Mouse (Mus musculus): ENCODE results near the gene Arg1. TPM values are rescaled to one million over a fixed set of nuclear protein-coding genes. Genes with fewer than 3 reads are reported as not detected.

Arg1 gene
- polyA plus RNA-seq (2015; fragmentation: Nextera tagmentation; extraction: Ambion mirVana), result 0.81 and 1.4 TPM in 2 replicates

DNA sequence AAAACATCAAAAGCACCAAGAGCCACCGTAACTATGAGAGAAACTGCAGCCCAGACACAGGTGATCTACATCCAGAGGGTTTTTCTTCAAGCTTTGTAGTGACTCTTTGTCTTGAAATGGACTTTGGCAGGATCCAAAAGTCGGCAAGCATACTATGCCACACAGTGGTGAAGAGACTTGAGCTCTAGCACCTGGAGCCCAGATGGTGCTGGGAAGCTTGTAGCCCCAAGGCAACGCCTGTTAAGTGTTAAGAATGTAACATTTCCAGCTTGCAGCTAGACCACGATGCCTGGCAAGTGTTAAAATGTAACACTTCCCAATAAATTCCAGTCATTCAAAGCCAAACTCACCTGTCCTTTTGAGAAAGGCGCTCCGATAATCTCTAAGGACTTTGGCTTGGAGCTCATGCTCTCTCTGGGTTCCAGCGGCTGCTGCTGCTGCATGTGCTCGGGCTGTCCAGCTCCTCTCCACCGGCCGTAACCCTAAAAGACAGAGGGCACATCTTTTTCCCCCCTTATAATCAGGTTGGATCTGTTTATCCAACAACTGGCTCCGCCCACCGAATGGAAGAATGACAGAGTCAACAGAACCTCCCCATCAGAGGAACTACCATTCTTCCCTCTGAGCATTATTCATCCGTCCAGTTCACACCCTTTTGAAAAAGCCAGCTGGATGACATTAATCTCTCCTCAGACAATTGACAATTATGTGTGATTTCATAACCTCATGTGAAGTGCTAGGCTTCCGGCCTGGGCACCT is at the start of gene Arg1:
TSS of gene Arg1 (minus strand) at position 523 of the 759 bp plus-strand sequence.
- Histone ChIP-seq H3K27ac (no peak within 1 kb of the TSS), H3K27me3 (no peaks in the 10 kb centered on the region), H3K9me3 (no peaks in the 10 kb centered on the region), H3K9ac (replicated peaks) (no peak within 1 kb of the TSS), H3K4me3 (replicated peaks) (no peak within 1 kb of the TSS), H3K4me2 (replicated peaks) (no peak within 1 kb of the TSS), H3K4me1 (replicated peaks) (0 out of 2 replicates have a peak, but pooled peaks cover 3% of the 10 kb centered on the region), H3K36me3 (no peaks in the 10 kb centered on the region)
- WGBS, result 75% methylated on average over 14 of the region's 14 CpGs
- ATAC-seq, result no peak

DNA sequence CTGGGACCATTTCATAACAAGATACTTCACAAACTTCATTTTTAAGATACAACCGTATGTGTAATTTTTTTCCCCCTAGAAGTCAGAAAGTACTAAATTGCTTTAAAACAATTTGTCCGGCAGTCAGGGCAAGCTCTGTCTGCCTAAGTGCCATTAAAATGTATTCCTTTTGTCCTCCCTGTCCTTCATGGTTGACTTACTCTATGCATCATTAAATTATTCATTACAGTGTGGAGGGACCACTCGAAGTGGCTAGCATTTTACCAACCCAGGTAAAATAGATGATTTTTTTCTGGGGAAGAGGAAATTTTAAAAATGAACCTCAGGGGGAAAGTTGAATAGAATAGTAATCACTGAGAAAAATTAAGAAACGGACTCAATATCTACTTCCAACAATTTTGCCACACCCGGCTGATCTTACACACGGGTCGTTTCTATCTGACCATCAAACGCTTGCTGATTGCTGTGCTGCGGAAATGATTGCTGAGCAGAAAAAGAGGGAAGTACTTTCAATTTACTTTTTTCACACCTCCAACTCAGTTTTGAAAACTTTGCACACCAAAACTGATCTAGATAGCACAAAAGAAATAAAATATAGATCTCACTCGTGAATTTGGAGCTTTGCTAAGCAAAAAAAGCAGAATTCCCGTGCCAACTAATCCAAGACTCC is 46.7 kb upstream of the Arg1 start:
- no peak overlapping the region for H3K4me3 ChIP-seq (replicated peaks)
- no peaks in the 10 kb centered on the region for H3K27me3 ChIP-seq
- H3K4me2 ChIP-seq (replicated peaks), result no peak overlapping the region
- H3K4me1 ChIP-seq (replicated peaks), result no peaks in the 10 kb centered on the region; the same call in 1 of the 2 replicates
- 81% methylated on average over 11 of the region's 11 CpGs for WGBS
- ATAC-seq, result no peak
- no peak overlapping the region for H3K27ac ChIP-seq
- H3K9me3 ChIP-seq, result no peaks in the 10 kb centered on the region
- no peaks in the 10 kb centered on the region for H3K36me3 ChIP-seq
- no peak overlapping the region for H3K9ac ChIP-seq (replicated peaks)

DNA sequence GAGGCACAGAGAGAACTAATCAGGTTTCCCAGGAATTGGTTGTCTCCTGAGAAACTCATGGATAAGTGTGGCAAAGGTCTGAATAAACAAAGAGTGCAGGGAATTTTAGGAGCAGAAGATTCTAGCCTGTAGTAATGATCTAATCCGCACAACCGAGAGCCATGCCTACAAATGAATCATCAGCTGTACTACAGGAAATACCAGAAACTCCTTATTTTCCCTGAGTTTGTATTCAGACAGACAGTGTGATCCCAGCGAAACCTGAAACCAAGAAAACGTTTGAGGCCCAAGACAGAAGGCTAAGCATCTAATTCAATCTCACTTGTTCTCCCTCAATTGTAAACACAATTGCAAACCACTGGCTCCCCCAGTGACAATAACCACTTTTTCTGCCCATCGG is 46.1 kb upstream of the Arg1 start:
- Histone ChIP-seq H3K27ac (no peak overlapping the region), H3K4me2 (replicated peaks) (no peak overlapping the region), H3K9me3 (no peaks in the 10 kb centered on the region), H3K36me3 (no peaks in the 10 kb centered on the region), H3K27me3 (no peaks in the 10 kb centered on the region), H3K4me1 (replicated peaks) (no peaks in the 10 kb centered on the region; the same call in 1 of the 2 replicates), H3K9ac (replicated peaks) (no peak overlapping the region), H3K4me3 (replicated peaks) (no peak overlapping the region)
- WGBS, result 62% methylated on average over 5 of the region's 5 CpGs
- ATAC-seq, result no peak

DNA sequence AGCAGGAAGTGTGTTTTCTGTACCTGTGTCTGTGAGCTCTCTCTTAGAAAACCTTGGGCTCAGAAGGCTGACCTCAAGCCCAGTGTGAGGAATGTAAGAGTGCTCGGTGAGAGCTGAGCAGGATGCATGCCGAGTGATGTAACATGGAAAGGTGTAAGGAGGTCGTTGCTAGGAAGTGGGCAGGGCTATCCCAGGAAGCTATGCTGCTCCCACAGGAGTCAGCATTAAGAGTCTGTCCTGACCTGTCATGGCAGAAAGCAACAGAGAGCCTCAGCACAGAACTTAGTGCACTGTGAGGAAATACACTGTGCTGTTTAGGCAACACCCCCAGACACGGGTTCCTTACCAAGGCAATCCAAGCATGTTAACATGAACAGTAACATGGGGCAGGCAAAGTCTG is 45.6 kb upstream of the Arg1 start:
- no peak overlapping the region for H3K27ac ChIP-seq
- no peaks in the 10 kb centered on the region for H3K36me3 ChIP-seq
- no peak overlapping the region for H3K4me3 ChIP-seq (replicated peaks)
- no peaks in the 10 kb centered on the region for H3K27me3 ChIP-seq
- H3K4me2 ChIP-seq (replicated peaks), result no peak overlapping the region
- ATAC-seq, result peak; percentile 27; the same call in 1 of the 2 replicates
- WGBS, result 78% methylated on average over 4 of the region's 4 CpGs
- H3K9ac ChIP-seq (replicated peaks), result no peak overlapping the region
- no peaks in the 10 kb centered on the region; the same call in 1 of the 2 replicates for H3K4me1 ChIP-seq (replicated peaks)
- H3K9me3 ChIP-seq, result no peaks in the 10 kb centered on the region

DNA sequence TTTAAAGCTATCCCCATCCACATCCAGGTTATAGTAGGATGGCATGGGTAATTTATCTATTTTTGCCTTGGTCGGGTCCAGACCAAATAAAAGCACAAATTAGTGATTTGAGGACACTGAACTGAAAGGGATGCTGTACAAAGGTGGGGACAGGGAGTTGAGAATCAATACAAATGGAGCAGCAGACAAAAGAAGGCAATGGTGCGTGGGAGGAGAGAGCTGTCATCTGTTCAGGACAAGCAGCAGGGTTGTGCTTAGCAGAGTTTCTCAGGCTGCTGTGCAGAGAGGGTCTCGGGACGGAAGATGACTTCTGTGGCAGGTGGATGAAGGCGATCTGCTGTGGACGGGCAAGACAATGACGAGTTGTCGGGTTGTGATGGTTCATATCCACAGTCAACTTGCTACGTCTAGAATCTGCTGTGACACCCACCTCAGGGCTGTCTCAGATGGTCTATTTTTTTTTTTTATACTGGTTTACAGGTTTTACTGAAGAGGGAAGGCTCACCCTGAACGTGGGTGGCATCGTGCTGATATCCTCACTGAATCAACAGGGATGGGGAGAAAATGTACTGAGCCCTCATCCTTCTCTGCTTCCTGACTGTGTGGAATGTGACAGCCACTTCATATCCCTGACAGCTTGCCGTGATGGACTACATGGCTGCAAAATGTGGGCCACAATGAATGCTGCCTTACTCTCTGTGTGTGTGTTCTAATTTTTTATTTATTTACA is 38.7 kb upstream of the Arg1 start:
- H3K4me3 ChIP-seq (replicated peaks), result no peak overlapping the region
- ATAC-seq, result no peak
- no peaks in the 10 kb centered on the region for H3K4me1 ChIP-seq (replicated peaks)
- H3K27me3 ChIP-seq, result no peaks in the 10 kb centered on the region
- H3K9me3 ChIP-seq, result no peaks in the 10 kb centered on the region
- no peak overlapping the region for H3K9ac ChIP-seq (replicated peaks)
- no peaks in the 10 kb centered on the region for H3K36me3 ChIP-seq
- 64% methylated on average over 12 of the region's 12 CpGs for WGBS
- no peak overlapping the region for H3K4me2 ChIP-seq (replicated peaks)
- H3K27ac ChIP-seq, result no peak overlapping the region

DNA sequence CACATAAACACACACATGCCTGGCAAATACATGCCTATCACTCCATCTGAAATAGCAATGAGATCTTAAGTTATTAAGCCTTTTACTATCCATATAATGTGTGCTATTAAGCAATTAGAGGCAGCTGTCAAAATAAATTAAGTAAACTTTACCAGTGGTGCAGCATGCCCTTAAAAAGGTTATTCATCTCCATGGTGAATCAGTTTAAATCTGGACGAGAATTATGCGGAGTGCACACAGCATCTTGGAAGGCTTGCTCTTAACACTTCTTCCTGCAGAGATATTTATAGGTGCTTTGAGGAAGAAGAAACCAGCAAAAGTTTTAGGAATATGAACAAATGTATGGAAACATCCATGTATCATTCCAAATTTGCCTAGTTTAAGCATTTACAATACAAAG is 34.6 kb upstream of the Arg1 start:
- no peaks in the 10 kb centered on the region for H3K36me3 ChIP-seq
- ATAC-seq, result no peak
- no peak overlapping the region for H3K27ac ChIP-seq
- H3K4me1 ChIP-seq (replicated peaks), result 0 out of 2 replicates have a peak, but pooled peaks cover 4% of the 10 kb centered on the region
- H3K9ac ChIP-seq (replicated peaks), result no peak overlapping the region
- no peaks in the 10 kb centered on the region for H3K27me3 ChIP-seq
- H3K4me3 ChIP-seq (replicated peaks), result no peak overlapping the region
- no peak overlapping the region for H3K4me2 ChIP-seq (replicated peaks)
- WGBS, result 40% methylated on average over 2 of the region's 2 CpGs
- H3K9me3 ChIP-seq, result no peaks in the 10 kb centered on the region

DNA sequence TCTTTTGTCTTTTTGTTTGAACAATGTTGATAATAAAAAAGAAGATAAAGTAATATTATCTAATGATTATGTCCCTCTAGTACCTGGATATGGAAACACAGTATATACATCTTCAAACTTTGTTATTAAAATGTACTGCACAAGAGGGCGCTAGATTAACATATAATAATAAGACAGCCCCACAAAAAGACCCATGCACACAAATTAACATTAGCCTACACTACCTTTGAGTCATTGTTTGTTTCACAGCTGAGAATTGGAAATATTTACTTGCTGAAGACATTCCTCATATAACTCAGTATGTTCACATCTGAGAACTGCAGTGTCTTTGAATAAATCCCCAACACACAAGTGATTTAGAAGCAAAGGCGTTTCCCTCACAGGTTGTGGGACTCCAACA is 33.8 kb upstream of the Arg1 start:
- no peak overlapping the region for H3K4me3 ChIP-seq (replicated peaks)
- no peak overlapping the region for H3K27ac ChIP-seq
- no peak overlapping the region for H3K9ac ChIP-seq (replicated peaks)
- WGBS, result 47% methylated on average over 2 of the region's 2 CpGs
- H3K9me3 ChIP-seq, result no peaks in the 10 kb centered on the region
- no peaks in the 10 kb centered on the region for H3K36me3 ChIP-seq
- H3K27me3 ChIP-seq, result no peaks in the 10 kb centered on the region
- ATAC-seq, result peak; percentile 46; the same call in 1 of the 2 replicates
- no peak overlapping the region for H3K4me2 ChIP-seq (replicated peaks)
- H3K4me1 ChIP-seq (replicated peaks), result 0 out of 2 replicates have a peak, but pooled peaks cover 4% of the 10 kb centered on the region

DNA sequence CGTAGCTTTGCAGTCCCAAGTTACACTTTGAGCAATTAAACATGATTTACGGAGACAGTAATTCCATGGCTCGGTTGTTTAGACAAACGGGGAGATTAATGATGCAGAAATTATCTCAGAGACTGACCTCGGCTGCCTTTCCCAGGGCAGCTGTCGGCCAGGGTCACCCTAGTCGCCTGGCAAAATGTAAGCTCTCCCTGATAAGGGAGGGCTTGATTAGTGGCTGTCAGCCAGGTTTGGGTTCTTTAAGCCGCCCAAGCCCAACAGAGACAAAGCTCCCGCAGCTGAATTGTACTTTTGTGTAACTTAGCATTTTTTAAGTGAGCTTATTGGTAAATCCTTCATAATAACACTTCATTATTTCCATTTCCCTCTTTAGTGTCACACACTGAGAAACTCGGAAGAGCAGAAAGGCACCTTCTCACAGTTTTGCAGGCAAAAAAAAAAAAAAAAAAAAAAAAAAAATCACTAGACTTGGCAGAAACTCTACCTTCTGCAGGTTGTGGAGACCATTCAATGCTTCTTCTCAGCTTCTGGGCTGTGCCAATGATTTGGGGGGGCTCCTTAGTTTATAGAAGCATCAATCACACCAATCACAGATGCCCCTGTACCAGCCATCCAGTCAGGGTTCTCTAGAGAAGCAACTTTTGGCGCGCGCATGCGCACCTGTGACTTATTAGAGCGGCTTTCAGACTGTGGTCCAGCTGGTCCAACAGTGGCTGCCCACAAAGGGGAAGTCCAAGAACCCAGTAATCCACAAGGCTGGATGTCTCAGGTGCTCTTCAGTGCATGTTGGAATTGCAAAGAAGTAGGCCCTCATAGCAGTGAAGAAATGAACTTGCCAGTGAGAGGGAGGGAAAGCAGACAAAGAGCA is 32.0 kb upstream of the Arg1 start:
- Histone ChIP-seq H3K27me3 (no peaks in the 10 kb centered on the region), H3K9ac (replicated peaks) (no peak overlapping the region), H3K27ac (no peak overlapping the region), H3K36me3 (no peaks in the 10 kb centered on the region), H3K4me2 (replicated peaks) (no peak overlapping the region), H3K4me3 (replicated peaks) (no peak overlapping the region), H3K9me3 (no peaks in the 10 kb centered on the region), H3K4me1 (replicated peaks) (0 out of 2 replicates have a peak, but pooled peaks cover 4% of the 10 kb centered on the region)
- ATAC-seq, result no peak
- WGBS, result 57% methylated on average over 15 of the region's 15 CpGs

DNA sequence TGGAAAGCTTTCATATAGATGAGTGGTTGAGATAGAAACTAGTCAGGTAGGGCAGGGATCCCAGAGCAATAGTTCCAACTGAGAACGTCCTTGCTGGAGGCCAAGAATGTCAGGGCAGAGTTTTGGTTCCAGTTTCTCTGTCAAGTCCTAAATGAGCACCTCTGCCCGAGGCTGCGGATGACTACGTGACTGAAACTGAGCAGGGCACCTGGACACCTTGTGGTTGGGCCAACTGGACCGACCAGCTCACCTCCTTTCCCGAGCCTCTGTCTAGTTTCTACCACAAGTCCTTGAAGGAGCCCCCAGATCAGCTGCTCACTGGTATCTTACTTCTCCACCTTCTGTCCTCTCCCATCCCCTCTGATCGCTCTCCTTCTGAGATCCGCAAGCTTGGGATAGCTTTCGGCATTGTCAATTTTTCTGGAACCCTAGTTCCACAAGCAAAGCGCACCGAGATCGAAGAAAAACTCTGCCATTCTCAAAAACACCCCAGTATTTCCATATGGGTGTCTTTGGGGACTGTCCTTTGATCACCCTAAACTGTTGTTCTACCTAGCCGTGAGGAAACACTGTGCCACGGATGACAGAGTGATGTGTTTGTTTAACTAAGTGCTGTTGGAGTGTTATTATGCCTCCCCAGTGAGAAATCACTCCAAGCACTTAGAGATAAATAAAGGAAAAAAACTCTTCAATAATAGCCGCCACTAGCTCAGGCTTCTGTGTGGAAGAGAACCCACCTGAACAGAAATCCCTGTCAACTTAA is 31.2 kb upstream of the Arg1 start:
- no peak for ATAC-seq
- no peaks in the 10 kb centered on the region for H3K9me3 ChIP-seq
- H3K36me3 ChIP-seq, result no peaks in the 10 kb centered on the region
- no peak overlapping the region for H3K9ac ChIP-seq (replicated peaks)
- WGBS, result 86% methylated on average over 15 of the region's 15 CpGs
- no peak overlapping the region for H3K4me3 ChIP-seq (replicated peaks)
- no peak overlapping the region for H3K27ac ChIP-seq
- no peak overlapping the region for H3K4me2 ChIP-seq (replicated peaks)
- no peaks in the 10 kb centered on the region for H3K27me3 ChIP-seq
- 0 out of 2 replicates have a peak, but pooled peaks cover 4% of the 10 kb centered on the region for H3K4me1 ChIP-seq (replicated peaks)

DNA sequence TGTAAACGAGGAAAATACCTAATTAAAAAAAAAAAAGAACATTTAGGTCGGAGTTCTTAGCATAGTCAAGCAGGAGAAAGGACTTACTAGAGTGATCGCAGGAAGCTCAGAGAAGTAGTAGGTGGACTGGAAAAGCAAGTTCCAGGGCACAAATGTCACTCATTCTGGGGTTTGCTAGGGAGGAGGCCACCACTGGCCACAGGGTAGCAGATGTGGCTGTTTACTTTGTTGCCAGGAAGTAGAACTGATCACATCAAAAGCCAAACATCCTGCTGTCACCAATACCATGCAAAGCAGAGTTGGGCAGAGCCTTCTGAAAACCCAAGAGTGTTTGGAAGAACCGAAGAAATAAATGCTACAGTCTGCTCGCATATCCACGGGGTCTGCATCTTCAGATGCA is 26.6 kb upstream of the Arg1 start:
- H3K27ac ChIP-seq, result no peak overlapping the region
- no peak overlapping the region for H3K4me3 ChIP-seq (replicated peaks)
- H3K9me3 ChIP-seq, result no peaks in the 10 kb centered on the region
- H3K4me2 ChIP-seq (replicated peaks), result no peak overlapping the region
- H3K4me1 ChIP-seq (replicated peaks), result 0 out of 2 replicates have a peak, but pooled peaks cover under 1% of the 10 kb centered on the region
- 91% methylated on average over 6 of the region's 6 CpGs for WGBS
- no peaks in the 10 kb centered on the region for H3K36me3 ChIP-seq
- H3K9ac ChIP-seq (replicated peaks), result no peak overlapping the region
- no peak for ATAC-seq
- no peaks in the 10 kb centered on the region for H3K27me3 ChIP-seq

DNA sequence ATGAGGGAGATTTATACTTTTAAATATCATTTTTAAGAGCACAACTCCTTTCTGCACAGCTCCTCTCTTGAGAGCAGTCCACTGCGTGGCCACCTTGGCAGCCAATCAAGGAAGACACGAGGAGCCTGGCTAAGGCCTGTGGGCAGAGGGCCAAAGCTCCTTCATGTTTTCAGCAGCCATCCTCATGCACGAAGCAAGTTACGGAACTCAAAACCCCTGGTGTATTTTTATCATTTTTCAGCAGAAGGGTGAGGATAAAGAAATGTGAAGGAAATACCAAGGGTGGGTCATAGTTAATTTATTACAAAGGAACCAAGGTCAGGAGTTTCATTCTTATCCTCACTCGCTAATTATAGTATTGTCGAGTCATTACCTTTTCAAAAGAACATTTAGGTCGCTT is 25.3 kb upstream of the Arg1 start:
- Histone ChIP-seq H3K9me3 (no peaks in the 10 kb centered on the region), H3K4me1 (replicated peaks) (no peaks in the 10 kb centered on the region), H3K36me3 (no peaks in the 10 kb centered on the region), H3K27me3 (no peaks in the 10 kb centered on the region), H3K4me2 (replicated peaks) (no peak overlapping the region), H3K27ac (no peak overlapping the region), H3K9ac (replicated peaks) (no peak overlapping the region), H3K4me3 (replicated peaks) (no peak overlapping the region)
- no peak for ATAC-seq
- 87% methylated on average over 7 of the region's 7 CpGs for WGBS
